Mouse (Mus musculus) hindbrain, embryonic 16.5 days (tissue): ENCODE results near the gene Gm340. TPM values are rescaled to one million over a fixed set of nuclear protein-coding genes. Genes with fewer than 3 reads are reported as not detected.

Experiments
- ATAC-seq: fragments of 200-750 bp; cut with Nextera tagmentation; 2 replicates; pipeline ENCODE4 v1.8.0; 2017; ENCODE audit warnings: moderate TSS enrichment, moderate library complexity
- H3K27ac ChIP-seq: fragments of 300-500 bp; sonication (generic); 2 replicates; pipeline ENCODE4 v1.5.1; 2014; ENCODE audit warnings: low read depth, mild to moderate bottlenecking, control low read depth, low read length, moderate library complexity
- H3K27me3 ChIP-seq: fragments of 300-500 bp; sonication (generic); replicated peaks from 2 replicates; pipeline ENCODE4 v1.6.1; 2014; ENCODE audit warnings: low read length; ENCODE audit not compliant: control insufficient read depth, insufficient read depth
- H3K36me3 ChIP-seq: fragments of 300-500 bp; sonication (generic); 2 replicates; pipeline ENCODE4 v1.6.1; 2014; ENCODE audit warnings: mild to moderate bottlenecking, low read length, moderate library complexity, mixed read lengths; ENCODE audit not compliant: control insufficient read depth, insufficient read depth
- H3K4me1 ChIP-seq: fragments of 300-500 bp; sonication (generic); 2 replicates; pipeline ENCODE4 v1.6.1; 2014; ENCODE audit warnings: low read depth, low read length; ENCODE audit not compliant: control insufficient read depth, insufficient read depth
- H3K4me2 ChIP-seq: fragments of 300-500 bp; sonication (generic); 2 replicates; pipeline ENCODE4 v1.6.1; 2014; ENCODE audit warnings: mild to moderate bottlenecking, low read length, control low read depth, moderate library complexity
- H3K4me3 ChIP-seq: fragments of 300-500 bp; sonication (generic); 2 replicates; pipeline ENCODE4 v1.5.1; 2014; ENCODE audit warnings: mild to moderate bottlenecking, low read length, control low read depth, moderate library complexity
- H3K9ac ChIP-seq: fragments of 300-500 bp; sonication (generic); 2 replicates; pipeline ENCODE4 v1.6.1; 2014; ENCODE audit warnings: low read depth, mild to moderate bottlenecking, control low read depth, low read length, moderate library complexity
- H3K9me3 ChIP-seq: fragments of 300-500 bp; sonication (generic); 2 replicates; pipeline ENCODE4 v1.6.1; 2014; ENCODE audit warnings: mild to moderate bottlenecking, low read length, moderate library complexity; ENCODE audit not compliant: control insufficient read depth
- WGBS: fragments of 180-500 bp; shearing (Covaris S2); extraction: QIAGEN DNeasy Blood & Tissue Kit; methylation state at CpG from one replicate; pipeline ENCODE4 v1.1.7; 2014; 5-methylcytosine and 5-hydroxymethylcytosine counted together
- polyA plus RNA-seq: library from polyadenylated mRNA; unstranded; fragments of >200 nt; fragmentation: Nextera tagmentation; extraction: Ambion mirVana; gene quantifications from 2 replicates; pipeline ENCODE4 v1.2.1, GENCODE M21; 2015

The Gm340 gene
- 1.6 and 1.7 TPM in 2 replicates for polyA plus RNA-seq

DNA sequence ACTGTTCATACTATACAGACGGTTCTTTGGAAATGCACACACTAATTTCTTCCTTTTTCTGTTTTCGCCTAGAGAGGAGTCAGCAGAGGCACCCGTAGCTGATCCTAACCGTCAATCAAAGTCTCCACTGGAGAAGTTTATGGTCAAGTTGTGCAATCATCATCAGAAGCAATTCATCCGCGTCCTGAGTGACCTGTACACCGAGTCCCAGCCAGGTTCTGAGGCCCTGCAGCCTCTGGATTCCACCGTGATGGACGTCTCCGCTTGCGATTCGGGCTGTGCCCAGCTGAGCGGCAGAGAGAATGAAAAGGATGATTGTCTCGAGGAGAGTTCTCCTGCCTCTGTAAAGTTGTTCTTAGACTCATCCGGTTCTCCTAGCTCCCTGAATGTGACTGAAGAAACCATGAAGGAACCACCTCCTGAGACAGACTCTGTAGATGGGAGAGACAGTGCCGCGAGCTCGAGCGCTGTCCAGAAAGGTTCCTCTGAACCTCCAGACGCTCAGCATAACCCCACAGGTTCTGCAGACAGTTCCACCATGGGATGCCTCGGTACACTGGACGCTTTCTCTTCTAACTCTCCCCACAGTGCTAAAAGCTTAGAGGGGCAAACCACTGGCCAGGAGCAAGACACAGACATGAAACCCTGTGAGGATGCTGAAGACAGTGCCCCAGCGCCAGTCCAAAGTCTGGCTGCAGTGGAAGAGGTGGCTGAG is at the start of gene Gm340:
Gene Gm340 (plus strand): TSS at position 665 of the 715 bp plus-strand sequence.
- H3K4me1 ChIP-seq = no peaks in the 10 kb centered on the region
- no peak for ATAC-seq
- H3K4me2 ChIP-seq = no peak within 1 kb of the TSS
- no peaks in the 10 kb centered on the region for H3K27me3 ChIP-seq
- H3K27ac ChIP-seq = no peak within 1 kb of the TSS
- no peaks in the 10 kb centered on the region for H3K9me3 ChIP-seq
- H3K4me3 ChIP-seq = no peak within 1 kb of the TSS
- no peak within 1 kb of the TSS for H3K9ac ChIP-seq
- 93% methylated on average over 23 of the region's 23 CpGs for WGBS
- peaks cover 22% of the 10 kb centered on the region for H3K36me3 ChIP-seq

DNA sequence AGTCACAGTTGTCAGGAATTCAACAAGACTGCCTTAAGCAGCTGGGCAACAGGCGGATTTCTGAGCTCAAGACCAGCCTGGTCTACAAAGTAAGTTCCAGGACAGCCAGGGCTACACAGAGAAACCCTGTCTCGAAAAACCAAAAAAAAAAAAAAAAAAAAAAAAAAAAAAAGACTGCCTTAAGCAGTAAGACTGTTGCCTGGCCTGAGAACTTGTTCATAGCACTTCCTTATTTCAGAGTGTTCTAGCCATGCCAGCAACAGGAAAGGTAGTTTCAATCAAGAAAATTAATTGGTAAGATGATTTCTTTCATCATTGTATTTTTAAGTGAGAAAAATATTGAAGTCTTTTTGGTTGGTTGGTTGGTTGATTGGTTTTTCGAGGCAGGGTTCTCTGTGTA is 48.1 kb upstream of the Gm340 start:
- no peak for ATAC-seq
- 96% methylated on average over 3 of the region's 3 CpGs for WGBS

DNA sequence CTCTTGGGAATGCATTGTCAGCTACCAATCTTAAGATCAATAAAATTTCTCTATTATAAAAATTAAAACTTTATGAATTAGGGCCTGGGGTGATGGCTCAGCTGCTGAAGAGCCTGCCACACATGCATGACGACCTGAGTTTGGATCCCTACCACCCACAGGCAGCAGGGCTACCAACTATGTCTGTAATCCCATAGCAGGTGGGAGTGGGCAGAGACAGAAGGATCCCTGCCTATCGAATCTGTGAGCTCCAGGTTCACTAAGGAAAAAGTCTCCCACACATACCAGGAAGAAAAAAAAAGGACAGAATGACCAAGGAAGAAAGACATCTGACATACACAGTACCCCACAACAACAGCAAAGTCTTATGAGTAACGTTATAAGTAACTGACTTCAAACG is 25.2 kb upstream of the Gm340 start:
- H3K27me3 ChIP-seq = no peaks in the 10 kb centered on the region
- WGBS = 80% methylated on average over 4 of the region's 4 CpGs

More for the DNA sequence above, 48.1 kb upstream of the Gm340 start:
- Histone ChIP-seq H3K4me1 (no peaks in the 10 kb centered on the region), H3K4me3 (no peak overlapping the region), H3K9ac (no peak overlapping the region), H3K36me3 (no peaks in the 10 kb centered on the region), H3K27ac (no peak overlapping the region), H3K27me3 (no peaks in the 10 kb centered on the region), H3K4me2 (no peak overlapping the region), H3K9me3 (no peaks in the 10 kb centered on the region)

DNA sequence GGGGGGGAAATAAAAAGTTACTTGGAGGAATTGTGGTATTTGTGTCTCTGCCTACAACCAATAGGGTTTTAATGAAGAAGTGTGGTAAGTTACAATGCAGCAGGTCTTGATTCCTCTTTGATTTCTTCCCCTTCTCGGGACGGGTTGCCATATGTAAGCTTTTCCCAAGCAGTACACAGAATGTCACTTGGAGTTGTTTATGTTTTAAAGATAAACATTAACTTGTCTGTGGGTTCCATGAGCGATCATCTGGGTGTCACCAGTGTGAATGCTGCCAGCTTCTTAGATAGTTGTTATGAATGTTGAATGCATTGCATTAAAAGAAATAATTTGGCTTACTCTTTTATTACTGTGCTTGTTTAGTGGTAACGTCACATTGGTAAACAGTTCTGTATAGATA is 24.7 kb upstream of the Gm340 start:
- Histone ChIP-seq H3K36me3 (peaks cover 11% of the 10 kb centered on the region), H3K27ac (no peak overlapping the region), H3K27me3 (no peaks in the 10 kb centered on the region), H3K9ac (no peak overlapping the region), H3K9me3 (no peaks in the 10 kb centered on the region), H3K4me2 (no peak overlapping the region), H3K4me1 (no peaks in the 10 kb centered on the region), H3K4me3 (no peak overlapping the region)
- WGBS = 88% methylated on average over 4 of the region's 4 CpGs
- ATAC-seq = no peak

More for the DNA sequence above, 25.2 kb upstream of the Gm340 start:
- no peak overlapping the region for H3K4me3 ChIP-seq
- H3K4me1 ChIP-seq = no peaks in the 10 kb centered on the region
- no peak overlapping the region for H3K9ac ChIP-seq
- H3K27ac ChIP-seq = no peak overlapping the region
- peaks cover 11% of the 10 kb centered on the region for H3K36me3 ChIP-seq
- no peak overlapping the region for H3K4me2 ChIP-seq
- no peak for ATAC-seq
- H3K9me3 ChIP-seq = no peaks in the 10 kb centered on the region

DNA sequence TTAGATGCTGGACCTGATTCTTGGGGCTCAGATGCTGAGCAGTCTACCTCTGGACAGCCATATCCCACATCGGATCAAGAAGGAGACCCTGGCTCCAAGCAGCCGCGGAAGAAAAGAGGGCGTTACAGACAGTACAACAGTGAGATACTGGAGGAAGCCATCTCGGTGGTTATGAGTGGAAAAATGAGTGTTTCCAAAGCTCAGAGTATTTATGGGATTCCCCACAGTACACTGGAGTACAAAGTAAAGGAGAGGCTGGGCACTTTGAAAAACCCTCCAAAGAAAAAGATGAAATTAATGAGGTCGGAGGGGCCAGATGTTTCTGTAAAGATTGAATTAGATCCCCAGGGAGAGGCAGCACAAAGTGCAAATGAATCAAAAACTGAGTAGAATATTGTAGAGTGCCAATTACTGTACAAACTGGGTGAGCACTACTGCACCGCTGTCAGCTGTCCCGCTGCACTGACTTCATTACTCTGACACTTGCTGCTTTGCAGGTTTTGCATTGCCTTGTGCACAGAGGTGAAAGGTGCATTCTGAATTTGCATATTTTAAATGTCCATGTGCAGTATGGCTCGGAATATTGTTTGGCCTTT is 23.2 kb upstream of the Gm340 start:
- Histone ChIP-seq H3K27ac (0 out of 2 replicates have a peak overlapping the region, but pooled peaks have one; percentile 23), H3K4me2 (no peak overlapping the region), H3K9me3 (no peaks in the 10 kb centered on the region), H3K9ac (no peak overlapping the region), H3K4me3 (no peak overlapping the region), H3K36me3 (peaks cover 11% of the 10 kb centered on the region), H3K27me3 (no peaks in the 10 kb centered on the region), H3K4me1 (no peaks in the 10 kb centered on the region)
- WGBS = 71% methylated on average over 9 of the region's 9 CpGs
- ATAC-seq = peak; percentile 50

DNA sequence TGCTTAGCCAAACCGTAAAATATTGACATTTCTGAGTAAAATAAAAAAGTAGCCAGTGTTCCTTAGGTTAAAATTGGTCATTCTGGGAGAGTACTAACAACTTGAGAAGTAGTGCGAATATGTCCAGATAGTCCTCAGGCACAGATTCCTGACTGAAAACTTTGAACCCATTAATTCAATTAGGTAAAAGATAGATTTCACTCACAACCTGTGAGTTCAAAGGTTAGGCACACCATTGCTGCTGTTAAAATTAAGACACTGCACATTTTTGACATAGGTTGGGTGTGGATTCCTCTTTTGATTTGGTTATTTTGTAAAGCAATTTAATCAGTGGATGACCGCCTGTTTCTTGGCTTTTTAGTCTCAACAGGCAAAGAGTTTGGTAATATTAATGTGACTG is 21.3 kb upstream of the Gm340 start:
- H3K4me2 ChIP-seq = no peak overlapping the region
- 95% methylated on average over 3 of the region's 3 CpGs for WGBS
- H3K9me3 ChIP-seq = no peaks in the 10 kb centered on the region
- no peak overlapping the region for H3K4me3 ChIP-seq
- peaks cover 11% of the 10 kb centered on the region for H3K36me3 ChIP-seq
- H3K27ac ChIP-seq = no peak overlapping the region
- no peak overlapping the region for H3K9ac ChIP-seq
- no peaks in the 10 kb centered on the region for H3K27me3 ChIP-seq
- H3K4me1 ChIP-seq = no peaks in the 10 kb centered on the region
- ATAC-seq = no peak

DNA sequence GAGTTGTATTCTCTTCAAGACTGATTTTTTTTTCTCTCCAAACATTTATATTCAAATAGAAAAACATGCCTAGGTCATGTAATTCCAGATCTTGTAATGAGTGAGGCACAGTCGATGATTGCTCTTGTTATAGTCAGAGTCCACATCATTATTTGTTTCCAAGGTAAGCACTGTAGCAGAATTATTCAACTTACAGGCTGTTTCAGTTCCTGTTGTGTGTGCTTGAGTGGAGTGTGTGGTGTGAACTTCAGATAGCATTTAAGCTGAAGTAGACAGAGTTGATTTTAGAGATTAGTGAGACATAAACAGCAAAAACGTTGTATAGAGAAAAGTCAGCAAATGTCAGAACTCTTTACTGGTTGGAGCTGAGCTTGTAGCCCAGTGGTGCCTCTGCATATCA is 13.4 kb upstream of the Gm340 start:
- Histone ChIP-seq H3K9me3 (no peaks in the 10 kb centered on the region), H3K4me1 (no peaks in the 10 kb centered on the region), H3K4me3 (no peak overlapping the region), H3K27ac (no peak overlapping the region), H3K27me3 (no peaks in the 10 kb centered on the region), H3K36me3 (no peaks in the 10 kb centered on the region), H3K9ac (no peak overlapping the region), H3K4me2 (no peak overlapping the region)
- WGBS = 71% methylated on average over 2 of the region's 2 CpGs
- ATAC-seq = no peak

DNA sequence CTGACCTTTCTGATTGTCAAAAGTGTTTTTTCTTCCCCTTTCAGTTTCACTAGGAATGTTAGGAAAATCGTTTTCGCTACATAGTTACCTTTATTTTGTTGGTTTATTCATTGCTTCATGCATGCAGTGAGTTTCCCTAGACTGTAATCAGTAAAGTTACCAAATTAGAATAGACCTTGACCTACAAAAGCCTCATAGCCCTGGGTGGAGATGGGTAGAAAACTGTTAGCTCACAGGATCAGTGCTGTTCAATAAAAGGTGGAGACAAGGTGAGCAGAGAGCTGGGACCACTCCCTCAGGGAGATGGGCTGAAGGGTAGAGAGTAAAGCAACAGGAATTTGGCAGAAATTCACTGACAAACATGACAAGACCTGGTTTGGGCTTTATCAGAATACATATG is 8.5 kb upstream of the Gm340 start:
- no peaks in the 10 kb centered on the region for H3K36me3 ChIP-seq
- H3K9ac ChIP-seq = no peak overlapping the region
- H3K4me3 ChIP-seq = no peak overlapping the region
- 92% methylated on average over 2 of the region's 2 CpGs for WGBS
- no peak for ATAC-seq
- H3K4me1 ChIP-seq = no peaks in the 10 kb centered on the region
- H3K27me3 ChIP-seq = no peaks in the 10 kb centered on the region
- H3K4me2 ChIP-seq = no peak overlapping the region
- H3K27ac ChIP-seq = no peak overlapping the region
- no peaks in the 10 kb centered on the region for H3K9me3 ChIP-seq

DNA sequence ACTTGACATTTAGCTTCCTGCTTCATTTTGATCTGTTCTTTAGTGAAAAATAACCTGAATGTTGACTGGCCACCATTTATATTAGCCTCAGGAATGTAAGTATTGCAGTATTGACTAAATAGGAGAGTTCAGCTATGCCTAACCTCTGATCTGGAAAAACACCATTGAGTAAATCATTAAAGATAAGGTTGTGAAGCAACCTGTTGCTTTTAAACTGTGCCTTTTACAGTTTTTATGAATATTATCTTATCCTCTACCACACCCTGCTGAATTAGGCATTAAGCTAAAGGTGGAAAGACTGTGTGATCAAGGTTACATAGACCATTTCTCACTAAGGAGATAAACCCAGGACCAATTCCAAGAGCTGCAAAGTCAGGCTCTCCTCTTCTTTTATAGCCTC is 4.6 kb upstream of the Gm340 start:
- peaks cover 11% of the 10 kb centered on the region for H3K36me3 ChIP-seq
- H3K9me3 ChIP-seq = no peaks in the 10 kb centered on the region
- H3K4me1 ChIP-seq = no peaks in the 10 kb centered on the region
- H3K4me3 ChIP-seq = no peak overlapping the region
- no peak overlapping the region for H3K9ac ChIP-seq
- no peak for ATAC-seq
- no peaks in the 10 kb centered on the region for H3K27me3 ChIP-seq
- H3K27ac ChIP-seq = no peak overlapping the region
- H3K4me2 ChIP-seq = no peak overlapping the region
